8 mouse cellular contexts compared by ENCODE assay signal in the genomic region with DNA sequence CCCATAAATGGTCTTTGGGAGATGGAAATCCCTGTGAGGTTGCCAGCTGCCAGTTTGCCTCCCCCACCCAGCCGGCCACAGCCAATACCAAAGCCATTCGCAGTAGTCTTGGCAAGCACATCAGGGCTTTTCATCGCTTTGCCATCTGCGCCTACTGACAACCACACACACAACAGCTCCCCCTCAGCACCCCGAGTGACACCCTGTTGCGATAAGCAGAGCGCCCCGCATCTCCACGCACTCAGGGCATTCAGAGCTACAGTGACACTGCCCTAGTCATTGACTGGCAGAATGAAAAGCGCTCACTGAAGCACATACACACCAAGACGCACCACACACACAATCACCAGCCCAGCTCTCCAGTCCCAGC. TPM values are rescaled to one million over a fixed set of nuclear protein-coding genes. Genes with fewer than 3 reads are reported as not detected.
A peak's percentile ranks its signal among the peaks of the same experiment; 100 is the strongest.
DNase-seq lines count a peak whose midpoint lies in the region; ATAC-seq lines count a peak whose summit lies in the region.

No protein-coding gene starts in this region.

- WGBS in neural tube, embryonic 12.5 days = 29% methylated on average over 11 of the region's 11 CpGs
- WGBS in embryonic facial prominence, embryonic 12.5 days = 23% methylated on average over 11 of the region's 11 CpGs
- 28% methylated on average over 11 of the region's 11 CpGs for WGBS in hindbrain, embryonic 16.5 days

- H3K9ac ChIP-seq in neural tube, embryonic 12.5 days = no peak overlapping the region
- 0 out of 2 replicates have a peak overlapping the region, but pooled peaks have one; percentile 56 for H3K9ac ChIP-seq in embryonic facial prominence, embryonic 12.5 days
- H3K9ac ChIP-seq in hindbrain, embryonic 16.5 days (ENCODE audit: low read depth, low read length) = peak overlapping the region; percentile 67

- H3K4me3 ChIP-seq in neural tube, embryonic 12.5 days = no peak overlapping the region
- peak overlapping the region; percentile 44 for H3K4me3 ChIP-seq in embryonic facial prominence, embryonic 12.5 days
- H3K4me3 ChIP-seq in hindbrain, embryonic 16.5 days (ENCODE audit: low read length) = peak overlapping the region; percentile 54

- peaks cover 17% of the 10 kb centered on the region for H3K36me3 ChIP-seq in neural tube, embryonic 12.5 days
- peaks cover 10% of the 10 kb centered on the region for H3K36me3 ChIP-seq in embryonic facial prominence, embryonic 12.5 days
- peaks cover 6% of the 10 kb centered on the region; the same call in 1 of the 2 replicates for H3K36me3 ChIP-seq in hindbrain, embryonic 16.5 days (ENCODE audit: control insufficient read depth, insufficient read depth, low read length)

- H3K9me3 ChIP-seq in neural tube, embryonic 12.5 days = no peaks in the 10 kb centered on the region
- H3K9me3 ChIP-seq in embryonic facial prominence, embryonic 12.5 days = no peaks in the 10 kb centered on the region
- H3K9me3 ChIP-seq in hindbrain, embryonic 16.5 days (ENCODE audit: control insufficient read depth, low read length) = no peaks in the 10 kb centered on the region

- H3K27ac ChIP-seq in neural tube, embryonic 12.5 days = no peak overlapping the region
- no peak overlapping the region for H3K27ac ChIP-seq in embryonic facial prominence, embryonic 12.5 days
- H3K27ac ChIP-seq in hindbrain, embryonic 16.5 days (ENCODE audit: low read depth, low read length) = no peak overlapping the region

- H3K4me2 ChIP-seq in neural tube, embryonic 12.5 days (replicated peaks) = peak overlapping the region; percentile 61
- peak overlapping the region; percentile 83 for H3K4me2 ChIP-seq in embryonic facial prominence, embryonic 12.5 days (replicated peaks)
- peak overlapping the region; percentile 89 for H3K4me2 ChIP-seq in hindbrain, embryonic 16.5 days (ENCODE audit: low read length)

- peaks cover 43% of the 10 kb centered on the region for H3K27me3 ChIP-seq in neural tube, embryonic 12.5 days (replicated peaks)
- peaks cover 46% of the 10 kb centered on the region for H3K27me3 ChIP-seq in embryonic facial prominence, embryonic 12.5 days
- H3K27me3 ChIP-seq in hindbrain, embryonic 16.5 days (replicated peaks; ENCODE audit: control insufficient read depth, insufficient read depth, low read length) = peaks cover 29% of the 10 kb centered on the region

- ATAC-seq in neural tube, embryonic 12.5 days (ENCODE audit: low FRiP score, low read depth) = no peak
- ATAC-seq in embryonic facial prominence, embryonic 12.5 days (ENCODE audit: insufficient number of reproducible peaks, insufficient read depth, low FRiP score, low TSS enrichment) = no peak
- no peak for ATAC-seq in hindbrain, embryonic 16.5 days

- DNase-seq in neural tube, embryonic 10.5 days (ENCODE audit: extremely low spot score, low spot score) = no peak
- DNase-seq in liver = peak; percentile 3
- DNase-seq in right cerebral cortex, adult 2 months (ENCODE audit: low spot score in 2 of 2) = peak; percentile 71 to 80
- DNase-seq in ovary, postnatal 36 days (ENCODE audit: low spot score) = no peak
- DNase-seq in urinary bladder, postnatal 4 days (ENCODE audit: low spot score in 2 of 2) = no peak

- H3K4me1 ChIP-seq in neural tube, embryonic 12.5 days = 0 out of 2 replicates have a peak, but pooled peaks cover 10% of the 10 kb centered on the region
- peaks cover 20% of the 10 kb centered on the region; the same call in 1 of the 2 replicates for H3K4me1 ChIP-seq in embryonic facial prominence, embryonic 12.5 days
- H3K4me1 ChIP-seq in hindbrain, embryonic 16.5 days (ENCODE audit: control insufficient read depth, insufficient read depth, low read depth, low read length) = peaks cover 9% of the 10 kb centered on the region; the same call in 1 of the 2 replicates

RNA-seq across cellular contexts. Expression of a gene that starts 2.2 kb away (rescaled TPM):
- polyA plus RNA-seq in neural tube, embryonic 12.5 days (2016; fragmentation: Nextera tagmentation; extraction: Ambion mirVana) = 0.47 and 1.2 TPM in 2 replicates
- 2.3 and 2.9 TPM in 2 replicates for polyA plus RNA-seq in embryonic facial prominence, embryonic 12.5 days (2016; fragmentation: Nextera tagmentation; extraction: Ambion mirVana)
- polyA plus RNA-seq in hindbrain, embryonic 16.5 days (2015; fragmentation: Nextera tagmentation; extraction: Ambion mirVana) = 13.3 and 14.9 TPM in 2 replicates

RNA-seq across cellular contexts. Expression of a gene that starts 11.1 kb away (rescaled TPM):
- 0.90 and 1.5 TPM in 2 replicates for polyA plus RNA-seq in neural tube, embryonic 12.5 days (2016; fragmentation: Nextera tagmentation; extraction: Ambion mirVana)
- polyA plus RNA-seq in embryonic facial prominence, embryonic 12.5 days (2016; fragmentation: Nextera tagmentation; extraction: Ambion mirVana) = 0.67 TPM in 1 of 2 replicates, not detected in the other
- polyA plus RNA-seq in hindbrain, embryonic 16.5 days (2015; fragmentation: Nextera tagmentation; extraction: Ambion mirVana) = 6.4 TPM in 1 of 2 replicates, not detected in the other

RNA-seq across cellular contexts. Expression of a gene that starts 16.5 kb away (rescaled TPM):
- 200 and 207 TPM in 2 replicates for polyA plus RNA-seq in neural tube, embryonic 12.5 days (2016; fragmentation: Nextera tagmentation; extraction: Ambion mirVana)
- polyA plus RNA-seq in embryonic facial prominence, embryonic 12.5 days (2016; fragmentation: Nextera tagmentation; extraction: Ambion mirVana) = 208 and 210 TPM in 2 replicates
- polyA plus RNA-seq in hindbrain, embryonic 16.5 days (2015; fragmentation: Nextera tagmentation; extraction: Ambion mirVana) = 356 and 378 TPM in 2 replicates

Comparison
In these comparisons a context has a peak if more than half of its experiments do, and no peak if none do; other contexts are left out.
1. DNase-seq: peak in liver (single experiment) and right cerebral cortex, adult 2 months (2 of 2); none in neural tube, embryonic 10.5 days (single experiment), ovary, postnatal 36 days (single experiment) and urinary bladder, postnatal 4 days (0 of 2).
2. Peak in every context shown above with its lines, with median percentiles within 50 percentile points of each other: H3K4me2 ChIP-seq.